Mouse (Mus musculus) bone marrow, adult 2 months (tissue): ENCODE results near the gene Slc35g1.

Experiments used
- CTCF ChIP-seq: fragments of 200-500 bp; IDR thresholded peaks from 2 replicates; pipeline ENCODE4 v1.5.1; 2011; ENCODE audit warnings: low read length, control low read depth; ENCODE audit not compliant: control insufficient read depth, insufficient read depth
- POLR2A ChIP-seq: fragments of 200-500 bp; IDR thresholded peaks from 2 replicates; pipeline ENCODE4 v1.6.1; 2011; ENCODE audit warnings: low read depth, mild to moderate bottlenecking, control low read depth, low read length, borderline replicate concordance; ENCODE audit not compliant: control insufficient read depth

DNA sequence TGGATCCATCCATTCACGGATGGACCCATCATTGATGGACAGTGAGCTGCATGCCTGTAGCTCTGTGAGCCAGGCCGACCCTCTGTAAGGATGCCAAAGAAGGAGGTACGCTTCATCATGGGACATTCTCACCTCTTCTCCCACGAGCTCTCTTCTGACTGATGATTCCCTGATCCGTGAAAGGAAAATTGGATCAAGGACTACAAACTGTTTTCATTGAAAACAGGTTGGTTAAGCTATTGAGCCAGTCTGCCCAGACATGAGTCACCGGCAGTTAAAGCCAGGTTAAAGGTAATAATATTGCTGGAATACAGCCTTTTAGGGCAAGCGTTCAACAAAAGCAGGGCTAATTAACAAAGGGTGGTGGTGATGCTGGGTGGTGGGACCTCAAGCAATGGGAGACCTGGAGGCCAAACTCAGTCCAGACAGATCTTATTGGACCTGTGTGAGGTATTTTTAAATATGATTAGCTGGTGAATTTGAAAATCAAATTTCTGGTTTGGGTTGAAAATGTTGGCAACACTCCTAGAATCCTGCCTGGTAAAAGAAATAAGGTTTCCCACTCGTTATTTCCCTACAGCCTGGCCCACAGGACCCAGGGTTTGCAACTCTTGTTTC, 39.5 kb upstream of the Slc35g1 start:
- no peak for TF ChIP-seq CTCF
- no peak for TF ChIP-seq POLR2A
